Mouse (Mus musculus): ENCODE measurements around the gene Gm16181.

- TF ChIP-seq CTCF (IDR thresholded peaks at IDR 0.05; ENCODE audit: insufficient read depth, low read length) = no peak
- TF ChIP-seq POLR2A (IDR thresholded peaks at IDR 0.05; ENCODE audit: borderline replicate concordance, extremely low read depth, low read depth, low read length) = no peak
These were observed 36.7 kb downstream of the Gm16181 start for GRCm38 (mm10) chr17:35257378-35257777.

Data from lung, adult 2 months (tissue).